Mouse (Mus musculus) naive thymus-derived CD4-positive, alpha-beta T cell, adult 2 months (primary cell): ENCODE data around the gene Nxph4.

Experiments used
- DNase-seq: peaks from one replicate; pipeline ENCODE4 v3.0.0-alpha.2; 2011; ENCODE audit warnings: low read depth

Nxph4 gene

DNA sequence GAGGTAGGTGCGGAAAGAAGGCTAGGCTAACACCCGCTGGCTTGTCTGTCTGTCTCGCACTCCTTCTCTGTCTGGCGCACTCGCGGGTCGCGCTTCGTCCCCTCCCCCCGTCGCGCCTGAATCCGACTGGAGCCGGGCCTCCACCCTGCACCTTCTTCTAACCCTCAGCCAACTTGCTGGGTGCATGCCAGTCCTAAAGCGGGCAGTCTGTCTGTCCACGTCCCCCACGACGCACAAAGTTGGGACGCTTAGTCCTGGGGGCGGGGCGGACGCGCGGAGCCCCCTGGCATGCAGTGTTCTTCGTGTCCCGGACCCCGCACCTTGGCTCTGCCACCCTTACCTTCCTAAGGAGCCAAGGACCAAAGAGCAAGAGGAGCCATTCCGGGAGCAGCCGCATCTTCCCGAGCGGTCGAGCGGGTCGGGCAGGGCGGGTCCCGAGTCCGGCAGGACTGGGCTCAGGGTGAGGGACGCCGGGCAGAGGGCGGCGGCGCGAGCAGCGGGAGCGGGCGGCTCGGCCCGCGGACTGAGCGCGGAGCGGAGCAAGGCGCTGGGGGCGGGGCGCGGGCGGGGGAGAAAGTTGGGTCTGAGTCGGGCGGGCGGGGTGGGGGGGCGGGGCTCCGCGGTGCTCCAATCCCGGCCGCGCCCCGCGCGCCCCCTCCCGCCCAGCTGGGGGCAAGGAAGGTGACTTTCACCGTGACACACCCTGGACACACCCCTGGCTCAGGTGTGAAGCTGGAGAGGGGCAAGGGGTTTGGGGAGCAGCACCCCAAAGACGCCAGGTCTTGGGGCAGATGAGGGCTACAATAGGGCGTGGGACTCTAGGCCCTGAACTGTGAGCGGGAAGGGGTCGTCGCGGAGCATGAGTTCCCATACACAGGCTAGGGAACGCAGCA lies at the start of gene Nxph4:
Nxph4 (minus strand) TSS at position 524 of the 893 bp plus-strand sequence.
- DNase-seq: peak; percentile 39

GRCm38 (mm10) chr10:127583649-127584048 lies 49.3 kb upstream of the Nxph4 start:
- DNase-seq: no peak

DNA sequence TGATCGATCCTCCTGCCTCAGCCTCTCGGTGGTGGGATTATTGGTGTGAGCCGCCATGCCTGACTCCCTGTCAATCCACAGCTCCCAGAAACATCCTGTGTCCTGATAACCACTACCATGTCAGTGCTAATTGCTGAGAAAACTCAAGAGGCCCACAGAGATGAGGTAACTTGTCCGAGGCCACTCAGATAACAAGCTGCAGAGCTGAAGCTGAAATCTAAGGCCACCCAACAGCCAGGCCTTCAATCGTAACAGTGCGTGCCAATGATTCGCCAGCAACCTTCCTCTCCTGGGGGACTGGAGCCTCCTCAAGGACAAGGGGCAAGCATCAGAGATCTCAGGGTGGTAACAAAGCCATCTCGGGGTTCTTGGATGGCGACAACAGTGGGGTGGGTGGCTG lies 46.9 kb upstream of the Nxph4 start:
- no peak for DNase-seq

DNA sequence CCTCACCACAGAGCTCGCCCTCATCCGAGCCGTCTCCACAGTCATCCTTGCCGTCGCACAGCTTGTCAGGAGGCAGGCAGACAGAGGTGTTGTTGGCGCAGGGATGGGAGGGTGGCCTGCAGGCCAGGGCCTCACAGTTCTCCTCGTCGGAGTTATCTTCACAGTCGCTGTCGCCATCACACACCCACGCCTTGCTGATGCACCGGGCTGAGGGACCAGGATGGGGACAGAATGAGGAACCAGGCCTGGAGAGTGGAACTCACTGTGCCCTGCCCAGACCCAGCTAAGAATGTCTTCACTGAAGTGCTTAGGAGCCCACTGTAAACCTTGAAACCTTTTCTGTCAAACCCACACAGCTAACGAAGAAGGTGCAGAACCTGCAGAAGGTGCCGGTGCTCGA lies 43.6 kb upstream of the Nxph4 start:
- DNase-seq: no peak

GRCm38 (mm10) chr10:127577156-127577555 lies 42.8 kb upstream of the Nxph4 start:
- no peak for DNase-seq

- peak; percentile 42 for DNase-seq
Measured at GRCm38 (mm10) chr10:127576381-127576961, 42.1 kb upstream of the Nxph4 start.

- DNase-seq: no peak
Measured at GRCm38 (mm10) chr10:127575741-127576140, 41.4 kb upstream of the Nxph4 start.

GRCm38 (mm10) chr10:127572281-127572680 lies 37.9 kb upstream of the Nxph4 start:
- no peak for DNase-seq

DNA sequence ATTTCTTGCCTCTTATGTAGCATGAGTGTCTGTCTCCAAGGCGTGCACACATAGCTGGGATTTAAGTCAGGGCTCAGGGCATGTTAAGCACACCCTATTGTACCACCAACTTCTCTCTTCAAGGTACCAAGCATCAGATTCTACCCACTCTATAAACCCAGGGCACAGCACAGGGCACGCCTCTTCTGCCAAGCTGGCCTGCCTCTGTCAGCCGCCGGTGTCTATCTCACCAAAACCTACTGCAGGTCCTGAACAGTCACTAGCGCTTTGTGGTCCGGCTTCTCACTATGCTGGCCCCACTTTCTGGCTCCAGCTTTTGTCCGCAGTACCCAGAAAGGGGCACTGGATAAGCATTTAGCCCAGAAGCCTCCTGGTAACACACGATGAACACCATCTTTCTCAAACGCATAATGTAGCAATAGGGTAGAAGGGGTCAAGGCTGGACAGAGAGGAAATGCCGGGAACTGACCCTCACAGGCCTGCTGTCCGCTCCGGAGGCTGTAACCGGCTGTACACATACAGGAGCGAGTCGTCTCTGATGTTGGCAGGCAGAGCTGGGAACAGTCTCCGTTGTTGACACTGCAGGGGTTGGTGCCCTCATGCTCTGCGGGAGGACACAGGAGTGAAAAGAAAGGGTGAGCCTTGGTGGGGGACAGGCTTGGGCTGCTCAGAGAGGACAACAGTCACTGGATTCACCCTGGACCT lies 36.7 kb upstream of the Nxph4 start:
- no peak for DNase-seq

GRCm38 (mm10) chr10:127570384-127570783 lies 36.0 kb upstream of the Nxph4 start:
- no peak for DNase-seq

GRCm38 (mm10) chr10:127569450-127569849 lies 35.1 kb upstream of the Nxph4 start:
- peak; percentile 81 for DNase-seq

GRCm38 (mm10) chr10:127566553-127567326 lies 32.4 kb upstream of the Nxph4 start:
- no peak for DNase-seq

GRCm38 (mm10) chr10:127564301-127564700 lies 29.9 kb upstream of the Nxph4 start:
- DNase-seq: no peak

GRCm38 (mm10) chr10:127563840-127564239 lies 29.5 kb upstream of the Nxph4 start:
- DNase-seq: no peak

DNA sequence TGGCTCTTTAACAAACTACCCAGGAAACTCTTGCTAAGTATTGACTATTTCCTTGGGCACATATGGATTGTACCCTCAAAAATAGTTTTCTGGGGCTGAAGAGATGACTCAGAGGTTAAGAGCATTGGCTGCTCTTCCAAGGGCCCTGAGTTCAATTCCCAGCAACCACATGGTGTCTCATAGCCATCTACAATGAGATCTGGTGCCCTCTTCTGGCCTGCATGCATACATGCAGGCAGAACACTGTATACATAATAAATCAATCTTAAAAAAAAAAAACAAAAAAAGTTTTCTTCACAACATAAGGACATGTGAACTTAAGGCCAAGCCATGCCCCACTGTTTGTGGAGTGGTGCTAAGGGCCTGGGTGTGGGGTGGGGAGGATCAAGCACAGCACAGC lies 26.8 kb upstream of the Nxph4 start:
- no peak for DNase-seq

GRCm38 (mm10) chr10:127557397-127557796 lies 23.0 kb upstream of the Nxph4 start:
- peak; percentile 32 for DNase-seq

- peak; percentile 25 for DNase-seq
Measured at GRCm38 (mm10) chr10:127555703-127556102, 21.3 kb upstream of the Nxph4 start.

GRCm38 (mm10) chr10:127549892-127550291 lies 15.5 kb upstream of the Nxph4 start:
- no peak for DNase-seq

GRCm38 (mm10) chr10:127548236-127548635 lies 13.9 kb upstream of the Nxph4 start:
- no peak for DNase-seq

GRCm38 (mm10) chr10:127546505-127546904 lies 12.1 kb upstream of the Nxph4 start:
- DNase-seq: no peak

DNA sequence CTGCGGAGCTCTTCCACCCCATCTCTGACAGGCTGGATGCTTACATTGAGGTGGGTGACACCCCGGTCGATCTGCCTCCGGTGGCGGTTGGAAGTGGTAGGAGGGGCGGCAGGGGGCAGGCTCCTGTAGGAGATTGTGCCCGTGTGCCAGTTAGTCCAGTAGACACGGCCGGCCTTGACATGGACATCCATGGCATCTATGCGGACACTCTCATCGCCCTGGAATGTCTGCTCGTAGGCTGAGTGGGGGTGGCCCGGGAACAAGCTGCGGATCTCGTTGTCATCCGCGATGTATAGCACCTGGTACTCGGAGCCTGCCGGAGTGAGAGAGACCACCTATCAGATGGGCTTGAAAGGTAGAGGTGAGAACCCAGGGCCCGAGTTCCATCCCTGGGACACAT lies 10.0 kb upstream of the Nxph4 start:
- no peak for DNase-seq

- DNase-seq: no peak
Measured at GRCm38 (mm10) chr10:127543916-127544315, 9.6 kb upstream of the Nxph4 start.
